Mouse (Mus musculus): ENCODE measurements around the gene Lst1.

Gene Lst1

DNA sequence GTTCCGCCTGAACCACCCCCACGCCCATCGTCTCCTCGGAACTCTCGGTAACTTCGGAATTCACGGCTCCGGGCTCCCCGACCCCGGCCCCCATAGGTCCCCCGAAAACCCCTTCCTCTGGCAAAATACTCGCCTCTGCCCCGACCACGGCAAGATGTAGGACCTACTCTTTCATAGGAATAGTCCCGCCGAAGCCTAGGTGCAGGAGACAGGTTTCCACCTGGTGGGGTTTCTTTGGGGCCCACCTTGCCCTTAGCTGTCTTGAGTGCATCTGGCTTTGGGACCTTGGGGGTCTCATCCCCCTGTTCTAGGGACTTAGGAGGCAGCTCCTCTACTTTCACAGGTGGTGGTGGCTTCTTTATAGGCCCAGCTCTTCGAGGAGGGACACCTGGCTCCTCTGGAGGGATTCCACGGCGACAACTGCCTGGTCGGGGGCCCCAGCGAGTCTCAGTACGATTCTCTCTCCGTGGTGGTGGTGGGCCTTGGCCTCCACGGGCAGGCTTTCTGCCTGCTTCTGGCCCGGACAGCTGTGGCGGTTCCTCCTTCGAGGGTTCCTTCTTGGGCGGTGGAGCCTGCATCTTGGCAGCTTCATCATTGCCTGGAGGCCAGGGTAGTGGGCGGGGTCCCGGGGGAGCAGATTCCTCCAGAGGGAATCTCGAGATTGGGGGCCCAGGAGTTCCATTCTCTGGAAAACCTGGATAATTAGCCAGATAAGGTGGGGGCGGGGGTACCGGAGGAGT lies 31.6 kb downstream of the Lst1 start:
- DNase-seq = no peak

GRCm38 (mm10) chr17:35155451-35155850 lies 32.8 kb downstream of the Lst1 start:
- no peak for DNase-seq

DNA sequence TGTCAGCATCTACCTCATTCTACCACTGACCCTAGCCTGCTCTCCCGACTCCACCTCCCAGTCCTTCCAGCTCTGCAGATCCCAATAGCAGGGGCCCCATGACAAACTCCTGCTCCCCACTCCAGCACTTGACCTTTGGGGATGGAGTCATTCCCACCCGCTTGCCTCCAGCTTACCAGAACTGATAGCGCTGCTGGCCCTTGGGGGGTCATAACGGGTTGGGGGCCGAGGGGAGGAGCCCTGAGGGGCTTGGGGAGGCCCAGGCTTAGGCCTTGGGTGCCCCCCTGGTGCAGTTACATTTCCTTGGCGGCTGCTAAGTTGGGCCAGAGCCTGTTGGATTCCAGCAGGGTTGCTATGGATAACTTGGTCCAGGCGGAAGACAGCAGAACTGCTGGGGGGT lies 33.6 kb downstream of the Lst1 start:
- no peak for DNase-seq

GRCm38 (mm10) chr17:35153931-35154330 lies 34.3 kb downstream of the Lst1 start:
- no peak for DNase-seq

- no peak for DNase-seq
These were observed 35.2 kb downstream of the Lst1 start for GRCm38 (mm10) chr17:35153077-35153476.

- DNase-seq = no peak
These were observed 36.1 kb downstream of the Lst1 start for GRCm38 (mm10) chr17:35152121-35152520.

GRCm38 (mm10) chr17:35147922-35148639 lies 40.2 kb downstream of the Lst1 start:
- no peak for DNase-seq

DNA sequence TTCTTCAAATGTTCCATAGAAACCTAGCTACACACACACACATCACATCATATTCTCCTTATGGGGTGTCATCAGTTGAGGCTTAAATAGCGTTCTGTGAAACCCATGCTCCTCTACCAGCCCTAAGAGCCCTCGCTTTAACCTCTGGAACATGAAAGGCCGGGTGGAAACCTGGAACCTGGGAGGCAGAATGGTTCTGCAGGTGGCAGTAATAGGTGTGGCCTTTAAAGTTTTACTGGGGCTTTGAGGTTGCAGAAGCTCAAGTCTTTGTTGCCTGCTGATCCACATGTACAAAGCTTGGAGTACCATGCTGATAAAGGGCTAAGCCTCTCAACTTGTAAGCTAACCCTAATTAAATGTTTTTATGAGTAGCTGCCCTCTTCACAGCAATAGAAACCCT lies 40.9 kb downstream of the Lst1 start:
- DNase-seq = no peak

GRCm38 (mm10) chr17:35146139-35146538 lies 42.1 kb downstream of the Lst1 start:
- no peak for DNase-seq

DNA sequence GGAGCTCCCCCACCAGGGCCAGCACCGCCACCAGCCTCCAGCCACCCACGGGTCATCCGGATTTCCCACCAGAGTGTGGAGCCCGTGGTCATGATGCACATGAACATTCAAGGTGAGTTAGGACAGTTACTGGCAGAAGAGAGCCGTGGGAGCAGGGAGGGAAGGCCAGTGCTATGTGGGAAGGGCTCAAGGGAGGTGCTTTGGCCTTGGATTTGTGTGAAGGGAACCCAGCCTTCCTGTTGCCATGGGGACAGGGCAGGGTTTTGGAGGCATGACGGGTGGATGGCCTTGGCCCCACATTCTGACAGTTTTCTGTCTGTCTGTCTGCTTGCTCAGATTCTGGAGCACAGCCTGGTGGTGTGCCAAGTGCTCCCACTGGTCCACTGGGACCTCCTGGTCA lies 46.3 kb downstream of the Lst1 start:
- DNase-seq = no peak

DNA sequence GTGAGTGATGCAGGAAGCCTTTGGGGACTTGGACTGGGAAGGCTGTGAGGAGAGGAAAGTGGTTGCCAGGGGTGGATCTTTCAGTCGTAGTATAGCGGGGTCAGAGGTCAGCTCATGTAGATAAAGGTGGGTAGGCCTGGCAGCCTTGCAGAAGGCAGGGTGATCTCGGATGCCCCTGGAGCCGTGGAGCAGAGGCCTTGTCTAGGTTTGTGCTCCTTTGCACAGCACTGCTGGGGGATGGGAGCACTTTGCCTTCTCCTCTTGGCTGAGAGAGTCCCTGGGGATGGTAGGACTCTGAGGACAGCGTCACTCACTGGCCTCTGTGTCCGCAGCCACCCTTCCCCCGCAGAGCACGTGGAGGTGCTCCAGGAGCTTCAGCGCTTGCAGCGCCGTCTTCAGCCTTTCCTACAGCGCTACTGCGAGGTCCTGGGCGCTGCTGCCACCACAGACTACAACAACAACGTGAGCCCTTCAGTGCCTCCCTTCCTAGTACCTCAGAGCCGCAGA lies 47.7 kb downstream of the Lst1 start:
- DNase-seq = no peak

DNA sequence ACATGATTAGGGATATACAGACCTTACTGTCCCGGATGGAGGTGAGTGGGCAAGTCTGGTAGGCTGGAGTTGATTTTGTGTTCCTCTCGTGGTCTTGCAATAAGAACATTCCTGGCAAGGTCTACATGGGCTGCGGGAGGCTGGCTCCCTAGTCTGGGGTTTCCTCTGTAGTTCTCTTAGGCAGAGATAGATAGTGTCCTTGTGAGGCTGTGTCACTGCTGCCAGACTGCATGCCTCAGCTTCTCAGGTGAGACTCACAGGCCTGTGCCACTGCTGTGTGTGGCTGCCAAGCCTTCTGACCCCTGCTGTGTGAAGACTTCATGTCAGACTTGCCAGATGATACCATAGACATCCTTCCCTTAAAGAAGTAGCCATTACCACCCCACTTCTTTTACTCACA lies 49.0 kb downstream of the Lst1 start:
- DNase-seq = no peak

DNA sequence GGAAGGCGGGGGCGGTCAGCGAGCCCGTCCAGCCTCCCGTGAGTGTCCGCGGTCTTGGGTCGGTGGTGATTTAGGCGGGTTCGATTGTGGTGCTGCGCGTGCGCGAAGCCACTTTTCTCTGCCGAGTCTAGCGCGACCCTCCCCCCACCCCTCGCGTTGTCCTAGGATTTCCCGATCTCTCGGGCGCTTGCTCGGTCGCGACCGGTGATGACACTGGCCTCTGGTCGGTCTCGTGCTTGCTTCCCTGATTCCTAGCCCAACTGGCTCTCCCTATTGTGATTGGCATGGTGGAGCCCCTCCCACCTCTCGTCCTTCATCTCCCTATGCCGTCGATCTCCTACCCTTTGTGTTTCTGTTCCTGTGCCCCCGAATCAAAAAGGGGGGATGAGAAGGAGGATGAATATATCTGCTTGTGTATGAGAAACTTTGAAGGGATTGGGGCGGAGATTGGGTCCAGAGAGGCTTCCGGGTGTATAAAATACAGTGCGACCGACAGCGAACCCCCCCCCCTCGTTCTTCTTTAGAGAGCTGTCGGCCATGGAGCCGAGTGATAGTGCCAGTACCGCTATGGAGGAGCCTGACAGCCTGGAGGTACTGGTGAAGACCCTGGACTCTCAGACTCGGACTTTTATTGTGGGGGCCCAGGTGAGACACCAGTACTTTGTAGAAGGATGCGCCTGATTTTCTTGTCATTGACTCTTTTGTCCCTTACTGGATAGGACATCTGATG lies 52.5 kb downstream of the Lst1 start:
- no peak for DNase-seq
